Mouse (Mus musculus) limb, embryonic 15.5 days (tissue): ENCODE results near the gene Map1lc3b. TPM values are rescaled to one million over a fixed set of nuclear protein-coding genes. Genes with fewer than 3 reads are reported as not detected.
"Not testable (repeated sequence)": the region's sequence is repeated elsewhere in the genome, so short reads cannot be mapped to it uniquely, and the experiment has no call there.

Source experiments
- ATAC-seq: fragments of 200-750 bp; cut with Nextera tagmentation; 2 replicates; pipeline ENCODE4 v1.8.0; 2017; ENCODE audit warnings: low read depth, moderate TSS enrichment; ENCODE audit not compliant: insufficient number of reproducible peaks, low FRiP score, low TSS enrichment
- H3K27ac ChIP-seq: fragments of 300-500 bp; sonication (generic); 2 replicates; pipeline ENCODE4 v1.5.1; 2015; ENCODE audit warnings: moderate library complexity, mild to moderate bottlenecking, inconsistent platforms
- H3K27me3 ChIP-seq: fragments of 300-500 bp; sonication (generic); 2 replicates; pipeline ENCODE4 v1.6.1; 2015; ENCODE audit warnings: inconsistent platforms
- H3K36me3 ChIP-seq: fragments of 300-500 bp; sonication (generic); 2 replicates; pipeline ENCODE4 v1.6.1; 2015; ENCODE audit warnings: inconsistent platforms
- H3K4me1 ChIP-seq: fragments of 300-500 bp; sonication (generic); 2 replicates; pipeline ENCODE4 v1.6.1; 2015; ENCODE audit warnings: inconsistent platforms
- H3K4me2 ChIP-seq: fragments of 300-500 bp; sonication (generic); 2 replicates; pipeline ENCODE4 v1.6.1; 2015; ENCODE audit warnings: mild to moderate bottlenecking, inconsistent platforms
- H3K4me3 ChIP-seq: fragments of 300-500 bp; sonication (generic); 2 replicates; pipeline ENCODE4 v1.5.1; 2015; ENCODE audit warnings: mild to moderate bottlenecking, inconsistent platforms
- H3K9ac ChIP-seq: fragments of 300-500 bp; sonication (generic); 2 replicates; pipeline ENCODE4 v1.6.1; 2015; ENCODE audit warnings: inconsistent platforms
- H3K9me3 ChIP-seq: fragments of 300-500 bp; sonication (generic); 2 replicates; pipeline ENCODE4 v1.6.1; 2016; ENCODE audit warnings: inconsistent platforms
- WGBS: fragments of 180-500 bp; shearing (Covaris S2); methylation state at CpG from one replicate; pipeline ENCODE4 v1.1.7; 2015; 5-methylcytosine and 5-hydroxymethylcytosine counted together
- polyA plus RNA-seq: library from polyadenylated mRNA; unstranded; fragments of >200 nt; fragmentation: Nextera tagmentation; extraction: Ambion mirVana; gene quantifications from 2 replicates; pipeline ENCODE4 v1.2.1, GENCODE M21; 2015

The Map1lc3b gene
- polyA plus RNA-seq, 1 experiment from 2014 or later, result 182 TPM

- 81% methylated on average over 9 of the region's 9 CpGs for WGBS
- no peak for ATAC-seq
- H3K9me3 ChIP-seq, result no peaks in the 10 kb centered on the region
- H3K27me3 ChIP-seq, result no peaks in the 10 kb centered on the region
- no peak overlapping the region for H3K4me2 ChIP-seq
- peaks cover 46% of the 10 kb centered on the region for H3K36me3 ChIP-seq
- peaks cover 24% of the 10 kb centered on the region for H3K4me1 ChIP-seq
- H3K4me3 ChIP-seq, result no peak overlapping the region
- H3K27ac ChIP-seq, result 0 out of 2 replicates have a peak overlapping the region, but pooled peaks have one; percentile 1
- no peak overlapping the region for H3K9ac ChIP-seq
These were observed 3.8 kb downstream of the Map1lc3b start for GRCm38 (mm10) chr8:121593983-121594382.

DNA sequence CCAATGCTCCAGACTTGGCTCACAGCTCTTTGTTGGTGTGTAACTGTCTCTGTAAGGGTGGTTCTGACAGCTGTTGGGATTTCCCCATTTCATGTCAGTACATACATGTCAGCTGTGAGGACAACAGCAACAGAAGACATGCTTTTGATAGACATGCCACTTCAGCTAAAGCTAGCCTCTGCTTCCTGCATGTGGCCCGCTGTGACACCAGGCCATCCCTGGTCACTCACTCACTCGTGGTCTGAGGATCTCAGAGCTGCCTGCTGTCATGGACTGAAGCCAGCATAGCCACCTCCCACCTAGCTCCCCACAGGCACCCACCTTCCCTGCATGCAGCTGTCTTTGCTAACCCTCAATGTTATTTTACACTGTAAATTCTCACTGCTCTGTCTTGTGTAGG lies 7.3 kb downstream of the Map1lc3b start:
- not testable (repeated sequence) for H3K27me3 ChIP-seq, ATAC-seq, H3K9me3 ChIP-seq, H3K27ac ChIP-seq, H3K9ac ChIP-seq, H3K4me1 ChIP-seq, H3K4me3 ChIP-seq, H3K4me2 ChIP-seq
- 73% methylated on average over 2 of the region's 2 CpGs for WGBS
- peaks cover 80% of the 10 kb centered on the region for H3K36me3 ChIP-seq

DNA sequence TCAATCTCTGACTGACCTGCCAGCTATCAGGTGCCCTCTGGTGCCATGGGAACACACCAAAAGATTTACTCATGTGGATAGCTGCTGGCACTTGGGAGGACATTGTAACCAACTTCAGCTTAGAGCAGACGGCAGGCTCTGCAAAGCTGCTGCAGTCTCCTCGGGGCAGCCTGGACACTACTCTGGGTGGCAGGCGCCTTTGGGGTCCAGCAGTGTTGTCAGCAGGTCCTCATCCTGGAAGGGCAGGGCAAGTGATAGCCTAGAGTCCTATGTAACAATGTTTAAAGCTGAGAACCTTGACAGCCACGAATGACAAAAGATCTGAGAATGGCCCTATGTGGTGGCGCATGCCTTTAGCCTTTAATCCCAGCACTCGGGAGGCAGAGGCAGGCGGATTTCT lies 8.0 kb downstream of the Map1lc3b start:
- Histone ChIP-seq H3K4me3 (no peak overlapping the region), H3K27ac (no peak overlapping the region), H3K4me1 (no peaks in the 10 kb centered on the region), H3K27me3 (no peaks in the 10 kb centered on the region), H3K9ac (no peak overlapping the region), H3K36me3 (peaks cover 86% of the 10 kb centered on the region), H3K4me2 (no peak overlapping the region), H3K9me3 (no peaks in the 10 kb centered on the region)
- 89% methylated on average over 7 of the region's 7 CpGs for WGBS
- no peak for ATAC-seq

- no peaks in the 10 kb centered on the region for H3K9me3 ChIP-seq
- H3K4me3 ChIP-seq, result no peak overlapping the region
- 0 out of 2 replicates have a peak, but pooled peaks have one; percentile 54 for ATAC-seq
- no peaks in the 10 kb centered on the region for H3K27me3 ChIP-seq
- no peak overlapping the region for H3K9ac ChIP-seq
- WGBS, result 29% methylated on average over 7 of the region's 7 CpGs
- no peak overlapping the region for H3K27ac ChIP-seq
- peaks cover 84% of the 10 kb centered on the region for H3K36me3 ChIP-seq
- H3K4me1 ChIP-seq, result no peaks in the 10 kb centered on the region
- no peak overlapping the region for H3K4me2 ChIP-seq
These were observed 8.7 kb downstream of the Map1lc3b start for GRCm38 (mm10) chr8:121598892-121599291.

DNA sequence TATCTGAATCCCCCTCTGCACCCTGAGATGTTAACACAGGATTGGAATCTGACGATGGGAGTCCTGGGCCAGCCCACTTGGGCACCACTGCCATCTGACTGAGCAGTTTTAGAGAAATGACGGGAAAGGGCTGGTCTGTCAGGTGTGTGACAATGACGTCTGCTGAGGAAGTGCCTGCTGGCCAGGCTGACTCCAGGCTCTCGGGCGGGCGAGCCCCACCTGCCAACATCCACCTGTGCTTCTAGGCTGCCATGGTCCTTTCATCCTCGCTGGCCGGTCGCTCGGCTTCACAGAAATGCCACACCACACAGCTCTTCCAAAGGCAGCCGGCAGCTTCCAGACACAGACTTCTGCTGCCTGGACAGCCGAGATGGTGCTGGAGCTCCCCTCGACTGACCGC lies 9.7 kb downstream of the Map1lc3b start:
- H3K27ac ChIP-seq, result no peak overlapping the region
- H3K4me1 ChIP-seq, result no peaks in the 10 kb centered on the region
- no peak for ATAC-seq
- no peak overlapping the region for H3K9ac ChIP-seq
- 88% methylated on average over 14 of the region's 14 CpGs for WGBS
- H3K36me3 ChIP-seq, result peaks cover 84% of the 10 kb centered on the region
- H3K9me3 ChIP-seq, result no peaks in the 10 kb centered on the region
- no peak overlapping the region for H3K4me3 ChIP-seq
- no peak overlapping the region for H3K4me2 ChIP-seq
- H3K27me3 ChIP-seq, result no peaks in the 10 kb centered on the region

- ATAC-seq, result no peak
- H3K36me3 ChIP-seq, result peaks cover 88% of the 10 kb centered on the region
- WGBS, result 94% methylated on average over 12 of the region's 12 CpGs
These were observed 12.2 kb downstream of the Map1lc3b start for GRCm38 (mm10) chr8:121602411-121602810.

DNA sequence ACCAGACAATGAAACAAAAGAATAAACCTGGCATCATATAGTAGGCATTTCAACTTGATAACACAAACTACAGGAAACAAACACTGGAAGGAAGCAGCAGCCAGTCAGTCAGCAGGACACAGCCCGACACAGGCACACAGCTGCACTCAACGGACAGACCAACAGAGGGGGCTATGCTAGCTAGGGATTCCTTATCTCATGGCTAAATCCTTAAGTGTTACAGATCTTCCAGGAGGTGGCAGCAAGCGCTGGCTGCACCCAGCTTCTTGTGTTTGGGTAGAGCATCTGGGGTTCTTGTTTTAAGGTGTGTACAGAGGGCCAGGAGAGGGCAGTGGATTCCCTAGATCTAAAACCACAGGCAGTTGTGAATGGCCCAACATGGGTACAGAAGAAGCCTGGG lies 12.7 kb downstream of the Map1lc3b start:
- Histone ChIP-seq H3K9me3 (no peaks in the 10 kb centered on the region), H3K27ac (no peak overlapping the region), H3K4me3 (no peak overlapping the region), H3K9ac (no peak overlapping the region), H3K4me2 (no peak overlapping the region), H3K27me3 (no peaks in the 10 kb centered on the region), H3K36me3 (peaks cover 88% of the 10 kb centered on the region), H3K4me1 (no peaks in the 10 kb centered on the region)
- 32% methylated on average over 3 of the region's 3 CpGs for WGBS
- ATAC-seq, result no peak

More at GRCm38 (mm10) chr8:121602411-121602810, 12.2 kb downstream of the Map1lc3b start:
- Histone ChIP-seq H3K27me3 (no peaks in the 10 kb centered on the region), H3K4me1 (no peaks in the 10 kb centered on the region), H3K9me3 (no peaks in the 10 kb centered on the region), H3K27ac (no peak overlapping the region), H3K4me2 (no peak overlapping the region), H3K4me3 (no peak overlapping the region), H3K9ac (no peak overlapping the region)

DNA sequence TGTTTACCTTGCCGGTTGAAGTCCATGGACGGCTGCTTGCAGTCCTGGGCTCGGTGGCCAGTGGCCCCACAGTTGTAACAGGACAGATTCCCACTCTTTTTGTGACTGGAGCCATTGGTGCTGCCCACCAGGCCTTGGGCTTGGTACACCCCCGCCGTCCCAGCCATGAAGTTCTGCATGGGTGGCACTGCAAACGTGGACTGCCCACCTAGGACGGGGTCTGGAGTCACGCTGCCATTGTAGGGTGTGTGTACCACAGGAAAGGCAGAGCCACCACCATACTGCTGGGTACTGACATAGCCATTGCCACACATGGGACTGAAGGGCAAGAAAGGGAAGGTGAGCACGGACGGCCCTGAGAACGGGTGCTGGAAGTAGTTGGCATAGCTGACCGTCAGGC lies 13.6 kb downstream of the Map1lc3b start:
- Histone ChIP-seq H3K36me3 (peaks cover 92% of the 10 kb centered on the region), H3K9me3 (no peaks in the 10 kb centered on the region), H3K9ac (no peak overlapping the region), H3K4me1 (no peaks in the 10 kb centered on the region), H3K27me3 (no peaks in the 10 kb centered on the region), H3K27ac (no peak overlapping the region), H3K4me3 (no peak overlapping the region), H3K4me2 (no peak overlapping the region)
- WGBS, result 91% methylated on average over 12 of the region's 12 CpGs
- ATAC-seq, result no peak

GRCm38 (mm10) chr8:121607661-121608060 lies 17.5 kb downstream of the Map1lc3b start:
- no peak overlapping the region for H3K4me2 ChIP-seq
- peaks cover 85% of the 10 kb centered on the region for H3K36me3 ChIP-seq
- 91% methylated on average over 5 of the region's 5 CpGs for WGBS
- ATAC-seq, result no peak
- H3K27me3 ChIP-seq, result no peaks in the 10 kb centered on the region
- H3K4me3 ChIP-seq, result no peak overlapping the region
- no peak overlapping the region for H3K27ac ChIP-seq
- H3K9ac ChIP-seq, result no peak overlapping the region
- no peaks in the 10 kb centered on the region for H3K4me1 ChIP-seq
- H3K9me3 ChIP-seq, result no peaks in the 10 kb centered on the region

GRCm38 (mm10) chr8:121609251-121609650 lies 19.1 kb downstream of the Map1lc3b start:
- Histone ChIP-seq H3K4me2 (no peak overlapping the region), H3K27me3 (no peaks in the 10 kb centered on the region), H3K4me3 (no peak overlapping the region), H3K27ac (no peak overlapping the region), H3K4me1 (no peaks in the 10 kb centered on the region), H3K9me3 (no peaks in the 10 kb centered on the region), H3K9ac (no peak overlapping the region), H3K36me3 (peaks cover 74% of the 10 kb centered on the region)
- 87% methylated on average over 15 of the region's 15 CpGs for WGBS
- no peak for ATAC-seq

DNA sequence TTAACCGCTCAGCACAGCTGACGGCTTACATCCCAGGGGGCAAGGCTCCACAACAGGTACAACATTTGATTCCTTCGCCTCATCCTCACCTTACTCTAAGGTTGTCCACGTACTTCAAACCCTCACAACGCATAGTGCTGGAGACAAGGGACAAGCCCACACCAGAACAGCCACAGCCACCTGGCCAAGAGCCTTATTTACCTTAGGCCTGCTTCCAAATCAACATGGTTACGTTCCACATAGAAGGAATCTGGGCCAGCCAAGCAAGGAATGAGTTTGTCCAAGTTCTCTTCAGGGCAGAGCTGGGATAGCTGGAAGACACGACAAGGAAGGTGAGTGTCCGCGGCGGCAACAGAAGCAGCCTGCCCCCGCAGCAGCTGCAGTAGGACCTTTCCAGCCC lies 19.8 kb downstream of the Map1lc3b start:
- no peak overlapping the region for H3K4me3 ChIP-seq
- H3K4me2 ChIP-seq, result no peak overlapping the region
- ATAC-seq, result no peak
- no peak overlapping the region for H3K9ac ChIP-seq
- no peaks in the 10 kb centered on the region for H3K27me3 ChIP-seq
- H3K27ac ChIP-seq, result no peak overlapping the region
- peaks cover 69% of the 10 kb centered on the region for H3K36me3 ChIP-seq
- H3K4me1 ChIP-seq, result no peaks in the 10 kb centered on the region
- 91% methylated on average over 11 of the region's 11 CpGs for WGBS
- H3K9me3 ChIP-seq, result no peaks in the 10 kb centered on the region

GRCm38 (mm10) chr8:121613419-121613818 lies 23.3 kb downstream of the Map1lc3b start:
- Histone ChIP-seq H3K9me3 (no peaks in the 10 kb centered on the region), H3K4me2 (no peak overlapping the region), H3K4me1 (no peaks in the 10 kb centered on the region), H3K9ac (no peak overlapping the region), H3K27me3 (no peaks in the 10 kb centered on the region), H3K27ac (no peak overlapping the region), H3K36me3 (peaks cover 65% of the 10 kb centered on the region), H3K4me3 (no peak overlapping the region)
- no peak for ATAC-seq

DNA sequence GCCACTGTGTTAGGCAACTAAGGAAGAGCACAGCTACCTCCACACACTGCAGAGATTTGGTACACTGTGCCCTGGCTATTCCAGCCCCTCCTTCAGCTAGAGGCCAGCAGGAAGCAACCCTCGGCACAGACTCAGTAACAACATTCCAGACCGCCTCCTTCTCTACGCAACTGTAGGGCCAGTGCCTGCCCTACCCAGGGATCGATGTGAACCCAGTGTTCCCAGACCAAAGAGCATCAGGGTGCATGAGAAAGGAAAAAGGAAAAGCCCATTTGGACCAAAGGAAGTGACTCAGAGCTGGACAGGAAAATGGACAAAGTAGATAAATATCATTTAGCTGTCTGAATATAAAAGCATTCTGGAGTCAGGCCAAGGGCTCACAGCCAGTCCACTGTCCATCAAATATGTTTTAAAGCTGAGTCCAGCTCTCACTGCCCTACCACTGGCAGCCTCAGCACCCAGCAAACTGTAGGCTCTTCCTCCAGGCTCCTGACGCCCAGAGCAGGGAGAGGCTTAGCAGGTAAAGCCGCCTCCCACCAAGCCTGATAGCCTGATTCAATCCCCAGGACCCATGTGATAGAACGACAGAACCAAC lies 29.3 kb downstream of the Map1lc3b start:
- no peaks in the 10 kb centered on the region for H3K27me3 ChIP-seq
- H3K4me3 ChIP-seq, result no peak overlapping the region
- H3K9ac ChIP-seq, result no peak overlapping the region
- 59% methylated on average over 7 of the region's 7 CpGs for WGBS
- H3K4me2 ChIP-seq, result no peak overlapping the region
- peak overlapping the region; percentile 43 for H3K27ac ChIP-seq
- H3K36me3 ChIP-seq, result peaks cover 32% of the 10 kb centered on the region
- no peaks in the 10 kb centered on the region for H3K9me3 ChIP-seq
- no peak for ATAC-seq
- peaks cover 20% of the 10 kb centered on the region for H3K4me1 ChIP-seq
